Mouse (Mus musculus) heart, embryonic 16.5 days (tissue): ENCODE results near the gene Bpnt1. TPM values are rescaled to one million over a fixed set of nuclear protein-coding genes. Genes with fewer than 3 reads are reported as not detected.

Source experiments
- ATAC-seq: fragments of 200-750 bp; cut with Nextera tagmentation; replicated peaks from 2 replicates; pipeline ENCODE4 v1.8.0; 2017; ENCODE audit warnings: moderate number of reproducible peaks; ENCODE audit not compliant: insufficient read depth, low FRiP score; ENCODE audit errors: extremely low read depth
- H3K27ac ChIP-seq: fragments of 300-500 bp; sonication (generic); 2 replicates; pipeline ENCODE4 v1.5.1; 2014; ENCODE audit warnings: mild to moderate bottlenecking, low read length, control low read depth, moderate library complexity
- H3K27me3 ChIP-seq: fragments of 300-500 bp; sonication (generic); 2 replicates; pipeline ENCODE4 v1.6.1; 2014; ENCODE audit warnings: low read length, mixed read lengths; ENCODE audit not compliant: control insufficient read depth, insufficient read depth
- H3K36me3 ChIP-seq: fragments of 300-500 bp; sonication (generic); 2 replicates; pipeline ENCODE4 v1.6.1; 2014; ENCODE audit not compliant: control insufficient read depth, insufficient read depth
- H3K4me1 ChIP-seq: fragments of 300-500 bp; sonication (generic); 2 replicates; pipeline ENCODE4 v1.6.1; 2014; ENCODE audit warnings: low read length, mixed read lengths; ENCODE audit not compliant: control insufficient read depth, insufficient read depth
- H3K4me2 ChIP-seq: fragments of 300-500 bp; sonication (generic); 2 replicates; pipeline ENCODE4 v1.6.1; 2014; ENCODE audit warnings: low read depth, mild to moderate bottlenecking, control low read depth, low read length
- H3K4me3 ChIP-seq: fragments of 300-500 bp; sonication (generic); 2 replicates; pipeline ENCODE4 v1.5.1; 2014; ENCODE audit warnings: mild to moderate bottlenecking, control low read depth, low read length
- H3K9ac ChIP-seq: fragments of 300-500 bp; sonication (generic); 2 replicates; pipeline ENCODE4 v1.6.1; 2014; ENCODE audit warnings: low read length, control low read depth
- H3K9me3 ChIP-seq: fragments of 300-500 bp; sonication (generic); replicated peaks from 2 replicates; pipeline ENCODE4 v1.6.1; 2016; ENCODE audit warnings: low read length; ENCODE audit not compliant: control insufficient read depth
- WGBS: fragments of 180-500 bp; shearing (Covaris S2); extraction: QIAGEN DNeasy Blood & Tissue Kit; methylation state at CpG from one replicate; pipeline ENCODE4 v1.1.7; 2014; 5-methylcytosine and 5-hydroxymethylcytosine counted together
- polyA plus RNA-seq: library from polyadenylated mRNA; unstranded; fragments of >200 nt; fragmentation: Nextera tagmentation; extraction: Ambion mirVana; gene quantifications from 2 replicates; pipeline ENCODE4 v1.2.1, GENCODE M21; 2015

Gene Bpnt1
- 26.9 and 33.6 TPM in 2 replicates for polyA plus RNA-seq

DNA sequence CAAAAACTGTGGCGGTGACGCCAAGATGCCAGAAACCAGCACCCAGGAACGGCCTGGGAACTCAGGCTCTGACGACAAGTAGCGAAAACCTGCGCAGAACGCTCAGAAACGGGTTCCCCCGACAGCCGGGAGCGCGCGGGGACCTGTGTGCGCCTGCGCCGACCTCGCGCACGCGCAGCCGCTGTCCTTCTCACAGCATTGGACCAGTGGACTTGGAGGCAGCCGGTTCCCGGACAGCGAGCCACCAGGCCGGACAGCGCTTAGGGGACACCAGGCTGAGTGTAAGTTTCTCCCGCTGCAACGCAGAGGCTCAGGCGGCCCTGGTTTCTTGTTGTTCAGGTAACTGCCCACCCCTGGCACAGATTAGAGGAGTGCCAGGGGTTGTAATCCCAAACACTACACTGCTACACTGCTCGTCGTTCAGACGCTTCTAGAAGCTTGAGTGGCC lies at the start of gene Bpnt1:
Bpnt1 (plus strand) TSS at position 167 of the 448 bp plus-strand sequence.
- under 1% methylated on average over 32 of the region's 32 CpGs for WGBS
- H3K27me3 ChIP-seq: no peaks in the 10 kb centered on the region
- no peaks in the 10 kb centered on the region for H3K36me3 ChIP-seq
- H3K4me3 ChIP-seq: peak within 1 kb of the TSS; percentile 60
- no peaks in the 10 kb centered on the region for H3K9me3 ChIP-seq
- peak within 1 kb of the TSS; percentile 76 for H3K4me2 ChIP-seq
- H3K27ac ChIP-seq: peak within 1 kb of the TSS; percentile 91
- peaks cover 28% of the 10 kb centered on the region for H3K4me1 ChIP-seq
- peak within 1 kb of the TSS; percentile 74 for H3K9ac ChIP-seq
- peak; percentile 77 for ATAC-seq

- 66% methylated on average over 11 of the region's 11 CpGs for WGBS
- no peak overlapping the region for H3K4me3 ChIP-seq
- H3K4me1 ChIP-seq: peaks cover 17% of the 10 kb centered on the region
- H3K9ac ChIP-seq: no peak overlapping the region
- peaks cover 47% of the 10 kb centered on the region for H3K36me3 ChIP-seq
- H3K27me3 ChIP-seq: no peaks in the 10 kb centered on the region
- ATAC-seq: no peak
- H3K9me3 ChIP-seq: no peaks in the 10 kb centered on the region
- H3K4me2 ChIP-seq: no peak overlapping the region
- H3K27ac ChIP-seq: no peak overlapping the region
These were observed 49.1 kb upstream of the Bpnt1 start for GRCm38 (mm10) chr1:185282846-185283245.

DNA sequence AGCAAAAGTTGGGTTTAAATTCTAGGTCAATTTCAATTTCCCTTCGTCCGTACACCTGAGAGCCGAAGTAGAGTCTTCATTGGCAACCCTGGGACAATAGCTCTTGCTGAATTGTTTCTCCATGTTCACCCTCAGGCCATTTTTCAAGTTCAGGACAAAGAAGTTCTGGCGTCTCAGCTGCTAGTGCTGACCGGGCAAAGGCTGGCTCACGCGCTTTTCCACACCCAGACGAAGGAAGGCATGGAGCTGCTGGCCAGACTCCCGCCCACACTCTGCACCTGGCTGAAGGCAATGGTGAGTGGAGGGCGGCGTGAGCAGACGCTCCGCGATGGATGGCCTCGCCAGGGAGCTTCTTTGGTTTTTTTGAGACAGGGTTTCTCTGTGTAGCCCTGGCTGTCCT lies 48.7 kb upstream of the Bpnt1 start:
- H3K9ac ChIP-seq: no peak overlapping the region
- ATAC-seq: no peak
- 92% methylated on average over 15 of the region's 15 CpGs for WGBS
- H3K9me3 ChIP-seq: no peaks in the 10 kb centered on the region
- H3K4me2 ChIP-seq: no peak overlapping the region
- no peaks in the 10 kb centered on the region for H3K27me3 ChIP-seq
- H3K4me3 ChIP-seq: no peak overlapping the region
- H3K36me3 ChIP-seq: peaks cover 49% of the 10 kb centered on the region
- peaks cover 17% of the 10 kb centered on the region for H3K4me1 ChIP-seq
- no peak overlapping the region for H3K27ac ChIP-seq

- WGBS: 25% methylated on average over 4 of the region's 4 CpGs
- Histone ChIP-seq H3K36me3 (peaks cover 41% of the 10 kb centered on the region), H3K9ac (no peak overlapping the region), H3K4me2 (no peak overlapping the region), H3K4me1 (peaks cover 17% of the 10 kb centered on the region), H3K4me3 (no peak overlapping the region), H3K9me3 (no peaks in the 10 kb centered on the region), H3K27me3 (no peaks in the 10 kb centered on the region), H3K27ac (peak overlapping the region; percentile 77)
- ATAC-seq: peak; percentile 92
These were observed 47.2 kb upstream of the Bpnt1 start for GRCm38 (mm10) chr1:185284740-185285139.

DNA sequence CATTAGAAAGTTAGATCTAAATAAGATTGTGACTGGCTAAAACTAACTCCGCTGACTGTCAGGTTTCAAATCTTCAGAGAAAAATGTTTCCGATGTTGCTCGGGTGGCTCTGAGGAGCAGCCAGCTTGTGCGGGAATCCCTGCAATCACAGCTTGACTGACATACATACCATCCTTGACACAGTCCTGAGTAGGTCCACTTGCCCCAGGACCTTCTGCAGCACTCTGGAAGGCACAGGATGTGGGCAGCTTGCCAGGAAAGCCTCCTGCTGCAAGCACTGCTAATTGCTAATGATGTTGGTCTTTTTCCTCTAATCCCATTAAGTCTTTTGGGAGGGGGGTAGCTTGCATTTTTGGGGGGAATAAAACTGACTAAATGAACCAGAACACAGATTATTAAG lies 46.8 kb upstream of the Bpnt1 start:
- no peak overlapping the region for H3K4me3 ChIP-seq
- WGBS: 38% methylated on average over 4 of the region's 4 CpGs
- H3K27me3 ChIP-seq: no peaks in the 10 kb centered on the region
- peak; percentile 73 for ATAC-seq
- peaks cover 17% of the 10 kb centered on the region for H3K4me1 ChIP-seq
- H3K36me3 ChIP-seq: peaks cover 40% of the 10 kb centered on the region
- peak overlapping the region; percentile 77 for H3K27ac ChIP-seq
- H3K9ac ChIP-seq: no peak overlapping the region
- no peak overlapping the region for H3K4me2 ChIP-seq
- no peaks in the 10 kb centered on the region for H3K9me3 ChIP-seq

DNA sequence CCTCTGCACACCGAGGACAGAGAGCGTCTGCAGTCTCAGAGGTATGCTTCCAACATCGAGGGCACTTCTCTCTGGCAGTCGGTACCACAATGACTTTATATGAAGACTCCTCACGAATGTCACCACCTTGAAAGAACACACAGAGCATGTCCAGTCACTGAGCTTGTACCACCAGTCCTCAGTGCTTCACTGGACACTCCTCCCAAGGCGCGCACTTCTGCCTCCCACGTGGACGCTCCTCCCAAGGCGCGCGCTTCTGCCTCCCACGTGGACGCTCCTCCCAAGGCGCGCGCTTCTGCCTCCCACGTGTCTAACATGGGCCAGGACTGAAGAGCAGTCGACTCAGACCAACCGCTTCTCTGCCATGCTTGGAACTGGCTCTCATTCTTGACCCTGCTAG lies 44.9 kb upstream of the Bpnt1 start:
- no peaks in the 10 kb centered on the region for H3K27me3 ChIP-seq
- WGBS: 80% methylated on average over 20 of the region's 20 CpGs
- no peak overlapping the region for H3K27ac ChIP-seq
- H3K9me3 ChIP-seq: no peaks in the 10 kb centered on the region
- peaks cover 31% of the 10 kb centered on the region for H3K36me3 ChIP-seq
- no peak overlapping the region for H3K4me3 ChIP-seq
- ATAC-seq: no peak
- H3K4me1 ChIP-seq: peaks cover 17% of the 10 kb centered on the region
- no peak overlapping the region for H3K4me2 ChIP-seq
- no peak overlapping the region for H3K9ac ChIP-seq

DNA sequence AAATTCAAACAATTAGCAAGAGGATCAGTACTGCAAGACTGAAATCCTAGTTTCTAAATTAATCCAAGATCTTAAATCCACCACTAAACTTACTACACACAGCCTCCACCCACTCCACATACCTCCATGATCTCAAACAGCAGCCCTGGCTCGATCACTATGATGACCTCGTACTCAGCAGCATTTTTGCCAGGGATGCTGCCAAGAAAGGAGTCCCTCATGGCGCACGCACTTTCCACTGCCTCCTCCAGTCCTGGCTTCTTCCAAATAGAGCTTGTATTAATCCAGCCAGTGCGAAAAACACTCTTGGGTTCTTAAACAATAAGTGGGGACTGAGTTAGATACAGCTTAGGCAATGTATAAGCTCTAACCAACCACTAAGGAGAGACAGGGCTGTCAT lies 42.7 kb upstream of the Bpnt1 start:
- Histone ChIP-seq H3K36me3 (peaks cover 33% of the 10 kb centered on the region), H3K27ac (no peak overlapping the region), H3K4me1 (peaks cover 9% of the 10 kb centered on the region), H3K9me3 (no peaks in the 10 kb centered on the region), H3K27me3 (no peaks in the 10 kb centered on the region), H3K9ac (no peak overlapping the region), H3K4me2 (no peak overlapping the region), H3K4me3 (no peak overlapping the region)
- 45% methylated on average over 5 of the region's 5 CpGs for WGBS
- no peak for ATAC-seq

DNA sequence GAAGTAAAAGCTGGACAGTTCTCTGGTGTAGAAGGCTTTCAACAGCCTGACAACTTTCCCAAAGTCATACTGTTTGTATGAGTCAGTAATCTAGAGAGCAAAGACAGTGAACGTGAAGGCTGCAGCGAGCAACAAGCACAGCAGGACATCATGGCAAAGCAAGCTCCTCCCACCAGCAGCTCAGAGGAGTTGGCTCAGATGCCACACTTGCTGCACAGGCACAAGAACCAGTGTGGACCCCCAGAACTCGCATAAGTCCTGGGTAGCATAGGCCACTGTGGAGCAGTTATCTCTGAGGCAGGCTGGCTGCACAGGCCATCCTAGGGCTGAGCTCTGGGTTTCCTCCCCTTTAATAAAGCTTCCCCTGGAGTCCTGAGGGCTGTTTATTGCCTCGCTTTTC lies 40.6 kb upstream of the Bpnt1 start:
- no peak for ATAC-seq
- no peaks in the 10 kb centered on the region for H3K9me3 ChIP-seq
- peaks cover 45% of the 10 kb centered on the region for H3K36me3 ChIP-seq

DNA sequence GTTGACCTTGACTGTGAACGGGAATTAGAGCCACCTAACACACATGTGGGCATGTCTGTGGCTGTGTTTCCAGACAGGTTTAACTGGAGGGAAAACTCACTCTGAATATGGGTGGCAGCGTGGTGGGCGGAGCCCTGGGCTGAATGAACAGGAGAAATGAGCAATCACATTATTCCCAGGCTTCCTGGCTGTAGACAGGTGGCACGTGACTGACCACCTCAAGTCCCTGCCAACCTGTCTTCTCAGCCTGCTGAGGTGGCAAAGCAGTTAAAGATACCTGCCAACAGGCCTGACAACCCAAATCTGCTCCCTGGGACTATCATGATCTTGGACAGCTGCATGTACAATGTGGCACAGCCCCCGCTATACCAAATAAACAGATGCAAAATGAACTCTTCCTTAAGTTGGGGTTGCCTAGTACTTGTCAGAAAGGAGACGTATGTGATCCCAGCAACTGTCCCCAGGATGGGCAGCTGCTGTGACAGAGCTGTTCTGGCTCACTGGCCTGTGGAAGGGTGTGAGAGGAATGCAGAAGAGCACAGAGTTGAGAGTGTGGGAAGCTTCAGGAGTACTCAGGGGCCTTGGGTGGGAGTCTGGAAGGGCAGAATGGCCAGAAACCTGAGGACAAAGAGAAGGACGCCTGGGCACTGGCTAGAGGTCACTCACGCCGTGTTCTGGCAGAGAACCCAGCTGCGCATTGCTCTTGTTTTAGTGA lies 39.1 kb upstream of the Bpnt1 start:
- H3K9me3 ChIP-seq: no peaks in the 10 kb centered on the region
- H3K36me3 ChIP-seq: peaks cover 44% of the 10 kb centered on the region
- no peak overlapping the region for H3K9ac ChIP-seq
- no peaks in the 10 kb centered on the region for H3K27me3 ChIP-seq
- H3K4me1 ChIP-seq: no peaks in the 10 kb centered on the region
- WGBS: 88% methylated on average over 10 of the region's 10 CpGs
- ATAC-seq: no peak
- no peak overlapping the region for H3K4me2 ChIP-seq
- H3K27ac ChIP-seq: no peak overlapping the region
- H3K4me3 ChIP-seq: no peak overlapping the region

More for the DNA sequence above, 40.6 kb upstream of the Bpnt1 start:
- no peak overlapping the region for H3K27ac ChIP-seq
- H3K27me3 ChIP-seq: no peaks in the 10 kb centered on the region
- H3K4me1 ChIP-seq: no peaks in the 10 kb centered on the region
- H3K9ac ChIP-seq: no peak overlapping the region
- no peak overlapping the region for H3K4me3 ChIP-seq
- no peak overlapping the region for H3K4me2 ChIP-seq
- WGBS: 82% methylated on average over 4 of the region's 4 CpGs
